Mouse (Mus musculus): ENCODE data around the gene Magi2. TPM values are rescaled to one million over a fixed set of nuclear protein-coding genes. Genes with fewer than 3 reads are reported as not detected.

Magi2 gene
- polyA plus RNA-seq, 1 experiment, result 0.48 TPM

DNA sequence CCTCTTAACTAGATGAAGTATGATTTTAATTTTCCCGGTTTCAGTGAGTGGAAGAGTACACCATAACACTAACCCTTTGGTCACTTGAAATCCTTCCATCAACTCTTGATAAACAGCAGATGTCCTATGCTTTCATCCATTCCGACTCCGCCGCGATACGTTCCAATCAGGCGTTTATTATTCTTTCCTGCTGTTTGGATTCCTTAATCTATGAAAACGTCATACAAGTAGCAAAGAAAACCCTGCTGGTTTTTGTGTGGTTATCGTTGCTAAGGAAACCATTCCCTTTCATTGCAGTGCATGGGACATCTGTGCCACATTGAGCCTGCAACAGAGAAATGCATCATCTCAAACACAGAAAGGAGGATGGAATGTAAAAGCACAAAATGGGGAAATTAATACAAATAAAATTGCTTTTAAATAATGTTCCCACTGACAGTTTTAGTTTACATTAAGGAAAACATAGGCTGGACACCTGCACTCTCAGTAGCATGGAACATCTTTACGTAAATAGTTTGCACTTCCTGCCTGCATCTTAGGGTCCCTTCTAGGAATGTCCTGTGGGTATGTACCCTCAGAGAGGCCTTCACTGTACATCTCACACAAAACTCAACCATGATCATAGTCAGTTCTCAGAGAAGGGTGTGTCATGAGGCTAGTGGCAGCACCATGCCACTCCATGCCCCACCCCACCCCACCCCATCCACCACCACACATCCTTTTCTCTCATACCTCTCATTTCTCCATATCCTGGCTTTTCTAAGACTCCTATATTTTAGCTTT, 914.0 kb downstream of the Magi2 start:
- H3K4me2 ChIP-seq (ENCODE audit: low read depth), result no peak overlapping the region
- H3K79me2 ChIP-seq (ENCODE audit: control insufficient read depth, insufficient read depth), result no peaks in the 10 kb centered on the region
- TF ChIP-seq POLR2A (IDR thresholded peaks at IDR 0.05; ENCODE audit: insufficient read length, low read depth) (no peak), SRF (IDR thresholded peaks at IDR 0.05; ENCODE audit: control insufficient read depth, insufficient read length, low read depth) (no peak), USF1 (IDR thresholded peaks at IDR 0.05; ENCODE audit: low read depth) (no peak), E2F4 (IDR thresholded peaks at IDR 0.05; ENCODE audit: insufficient read depth) (no peak), REST (IDR thresholded peaks at IDR 0.05; ENCODE audit: insufficient read depth, insufficient read length) (no peak), POLR2AphosphoS2 (IDR thresholded peaks at IDR 0.05; ENCODE audit: insufficient read length, low read depth) (no peak), MAX (IDR thresholded peaks at IDR 0.05; ENCODE audit: low read depth) (no peak), CEBPB (IDR thresholded peaks at IDR 0.05; ENCODE audit: insufficient read depth, poor library complexity, severe bottlenecking) (no peak), TCF12 (IDR thresholded peaks at IDR 0.05; ENCODE audit: insufficient read depth, poor library complexity, severe bottlenecking) (no peak), MYOD1 (IDR thresholded peaks at IDR 0.05; ENCODE audit: control insufficient read depth in 1 of 3, insufficient read length in 2 of 3, low read depth in 2 of 3) (no peak), TCF3 (IDR thresholded peaks at IDR 0.05; ENCODE audit: insufficient read length, low read depth) (no peak), MYOG (IDR thresholded peaks at IDR 0.05; ENCODE audit: control insufficient read depth in 1 of 3, insufficient read depth in 1 of 3, insufficient read length in 2 of 3, low read depth in 2 of 3) (no peak)
- no peaks in the 10 kb centered on the region for H3K36me3 ChIP-seq (ENCODE audit: control insufficient read depth, insufficient read depth)
- H3K4me3 ChIP-seq, result no peak overlapping the region
- H3ac ChIP-seq (ENCODE audit: control insufficient read depth, insufficient read length), result no peak overlapping the region
- H3K27me3 ChIP-seq (ENCODE audit: control insufficient read depth, insufficient read depth, insufficient read length), result no peaks in the 10 kb centered on the region

DNA sequence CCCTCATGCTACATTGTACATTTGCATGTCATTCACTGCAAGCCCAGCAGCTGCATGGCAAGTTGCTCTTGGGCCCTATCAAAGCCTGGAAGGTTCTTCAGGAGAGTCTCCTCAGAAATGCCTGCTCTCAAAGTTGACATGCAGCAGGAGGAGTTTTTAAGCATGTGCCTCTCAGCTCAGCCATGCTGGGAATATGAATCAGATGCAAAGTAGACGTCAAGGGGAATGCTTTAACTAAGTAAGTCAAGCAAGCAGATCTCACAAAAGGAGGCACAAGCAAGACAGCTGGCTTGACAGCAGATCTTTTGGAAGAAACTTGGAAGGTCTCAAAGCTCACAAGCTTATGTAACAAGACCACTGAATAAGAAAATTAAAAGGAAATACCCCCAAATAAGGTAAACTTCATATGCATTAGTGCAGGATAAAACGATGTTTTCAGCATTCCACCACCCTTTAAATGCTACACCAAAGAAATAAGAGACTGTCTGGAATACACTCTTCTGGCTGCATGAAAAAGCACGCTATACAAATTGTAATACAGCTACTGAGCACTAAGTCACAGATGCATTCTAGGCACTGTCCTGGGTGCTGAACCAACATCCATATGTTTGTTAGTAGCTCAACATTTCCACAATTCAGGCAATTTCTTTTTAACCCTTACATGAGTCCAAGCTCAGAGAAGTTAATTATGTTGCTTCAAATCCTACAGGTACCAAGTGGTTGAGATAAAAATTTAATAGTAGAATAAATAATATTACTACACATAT, 926.7 kb downstream of the Magi2 start:
- Histone ChIP-seq H3K79me2 (ENCODE audit: control insufficient read depth, insufficient read depth) (no peaks in the 10 kb centered on the region), H3ac (ENCODE audit: control insufficient read depth, insufficient read length) (no peak overlapping the region), H3K36me3 (ENCODE audit: control insufficient read depth, insufficient read depth) (no peaks in the 10 kb centered on the region), H3K4me2 (ENCODE audit: low read depth) (no peak overlapping the region), H3K27me3 (ENCODE audit: control insufficient read depth, insufficient read depth, insufficient read length) (no peaks in the 10 kb centered on the region), H3K4me3 (no peak overlapping the region)
- TF ChIP-seq TCF3 (IDR thresholded peaks at IDR 0.05; ENCODE audit: insufficient read length, low read depth) (no peak), MYOD1 (IDR thresholded peaks at IDR 0.05; ENCODE audit: control insufficient read depth in 1 of 3, insufficient read length in 2 of 3, low read depth in 2 of 3) (no peak), TCF12 (IDR thresholded peaks at IDR 0.05; ENCODE audit: insufficient read depth, poor library complexity, severe bottlenecking) (no peak), MYOG (IDR thresholded peaks at IDR 0.05; ENCODE audit: control insufficient read depth in 1 of 3, insufficient read depth in 1 of 3, insufficient read length in 2 of 3, low read depth in 2 of 3) (no peak), REST (IDR thresholded peaks at IDR 0.05; ENCODE audit: insufficient read depth, insufficient read length) (no peak), POLR2A (IDR thresholded peaks at IDR 0.05; ENCODE audit: insufficient read length, low read depth) (no peak), USF1 (IDR thresholded peaks at IDR 0.05; ENCODE audit: low read depth) (no peak), CEBPB (IDR thresholded peaks at IDR 0.05; ENCODE audit: insufficient read depth, poor library complexity, severe bottlenecking) (no peak)

DNA sequence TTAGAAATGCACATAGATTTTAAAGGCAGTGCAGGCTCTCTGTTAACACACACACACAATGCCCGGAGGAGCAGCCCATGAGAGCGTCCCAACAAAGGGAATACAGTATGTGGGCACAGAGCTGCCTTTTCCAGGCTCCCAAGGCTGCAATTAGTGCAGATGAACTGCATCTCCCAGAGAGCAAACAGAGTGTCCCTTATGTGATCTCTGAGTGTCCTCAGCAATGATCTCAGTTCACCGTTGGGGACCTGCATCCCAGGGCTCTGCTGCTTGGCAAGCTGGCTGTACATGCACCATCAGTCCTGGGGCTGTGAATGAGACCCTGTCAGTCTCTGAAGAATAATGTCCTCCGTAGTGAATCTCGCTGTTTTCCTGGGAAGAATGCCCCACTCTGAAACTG, 969.9 kb downstream of the Magi2 start:
- no peaks in the 10 kb centered on the region for H3K36me3 ChIP-seq (ENCODE audit: control insufficient read depth, insufficient read depth)
- H3ac ChIP-seq (ENCODE audit: control insufficient read depth, insufficient read length), result no peak overlapping the region
- TF ChIP-seq REST (IDR thresholded peaks at IDR 0.05; ENCODE audit: insufficient read depth, insufficient read length), result no peak
- TF ChIP-seq CEBPB (IDR thresholded peaks at IDR 0.05; ENCODE audit: insufficient read depth, poor library complexity, severe bottlenecking), result no peak
- TF ChIP-seq TCF12 (IDR thresholded peaks at IDR 0.05; ENCODE audit: insufficient read depth, poor library complexity, severe bottlenecking), result no peak
- TF ChIP-seq MYOG (IDR thresholded peaks at IDR 0.05; ENCODE audit: control insufficient read depth in 1 of 3, insufficient read depth in 1 of 3, insufficient read length in 2 of 3, low read depth in 2 of 3), result no peak
- TF ChIP-seq USF1 (IDR thresholded peaks at IDR 0.05; ENCODE audit: low read depth), result no peak
- no peak for TF ChIP-seq POLR2AphosphoS2 (IDR thresholded peaks at IDR 0.05; ENCODE audit: insufficient read length, low read depth)
- TF ChIP-seq E2F4 (IDR thresholded peaks at IDR 0.05; ENCODE audit: insufficient read depth), result no peak
- TF ChIP-seq SRF (IDR thresholded peaks at IDR 0.05; ENCODE audit: control insufficient read depth, insufficient read length, low read depth), result no peak
- TF ChIP-seq MAX (IDR thresholded peaks at IDR 0.05; ENCODE audit: low read depth), result no peak
- TF ChIP-seq MYOD1 (IDR thresholded peaks at IDR 0.05; ENCODE audit: control insufficient read depth in 1 of 3, insufficient read length in 2 of 3, low read depth in 2 of 3), result no peak
- TF ChIP-seq POLR2A (IDR thresholded peaks at IDR 0.05; ENCODE audit: insufficient read length, low read depth), result no peak
- no peak for TF ChIP-seq TCF3 (IDR thresholded peaks at IDR 0.05; ENCODE audit: insufficient read length, low read depth)
- H3K4me3 ChIP-seq, result no peak overlapping the region
- H3K27me3 ChIP-seq (ENCODE audit: control insufficient read depth, insufficient read depth, insufficient read length), result no peaks in the 10 kb centered on the region
- no peaks in the 10 kb centered on the region for H3K79me2 ChIP-seq (ENCODE audit: control insufficient read depth, insufficient read depth)
- no peak overlapping the region for H3K4me2 ChIP-seq (ENCODE audit: low read depth)

DNA sequence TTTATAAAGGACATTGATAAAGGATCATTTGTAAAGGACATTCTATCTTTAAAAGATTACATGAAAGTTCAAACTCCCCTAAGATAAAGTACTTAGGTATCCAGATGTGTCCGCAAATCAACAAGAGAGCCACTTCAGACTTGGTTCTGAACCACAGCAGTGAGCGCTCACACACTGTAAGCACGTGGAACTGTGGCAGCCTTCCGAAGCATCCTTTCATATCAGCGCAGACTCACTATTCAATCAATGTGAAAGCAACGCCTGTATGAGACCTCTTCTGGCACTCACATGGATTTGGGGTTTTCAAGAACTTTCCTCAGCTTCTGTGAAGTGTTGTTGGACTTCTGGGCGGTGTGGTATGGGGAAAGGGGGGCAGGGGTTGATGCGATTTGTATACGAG, 970.6 kb downstream of the Magi2 start:
- Histone ChIP-seq H3K36me3 (ENCODE audit: control insufficient read depth, insufficient read depth) (no peaks in the 10 kb centered on the region), H3K4me3 (no peak overlapping the region), H3ac (ENCODE audit: control insufficient read depth, insufficient read length) (no peak overlapping the region), H3K4me2 (ENCODE audit: low read depth) (no peak overlapping the region), H3K27me3 (ENCODE audit: control insufficient read depth, insufficient read depth, insufficient read length) (no peaks in the 10 kb centered on the region), H3K79me2 (ENCODE audit: control insufficient read depth, insufficient read depth) (no peaks in the 10 kb centered on the region)
- TF ChIP-seq MYOG (IDR thresholded peaks at IDR 0.05; ENCODE audit: control insufficient read depth in 1 of 3, insufficient read depth in 1 of 3, insufficient read length in 2 of 3, low read depth in 2 of 3) (no peak), POLR2A (IDR thresholded peaks at IDR 0.05; ENCODE audit: insufficient read length, low read depth) (no peak), CEBPB (IDR thresholded peaks at IDR 0.05; ENCODE audit: insufficient read depth, poor library complexity, severe bottlenecking) (no peak)

Data from myocyte (in vitro differentiated cells).